Mouse (Mus musculus): Measurements from ENCODE around the gene E4f1. TPM values are rescaled to one million over a fixed set of nuclear protein-coding genes. Genes with fewer than 3 reads are reported as not detected.

E4f1 gene
- 44.4 and 46.4 TPM in 2 replicates for polyA plus RNA-seq (2015; fragmentation: Nextera tagmentation; extraction: Ambion mirVana)

DNA sequence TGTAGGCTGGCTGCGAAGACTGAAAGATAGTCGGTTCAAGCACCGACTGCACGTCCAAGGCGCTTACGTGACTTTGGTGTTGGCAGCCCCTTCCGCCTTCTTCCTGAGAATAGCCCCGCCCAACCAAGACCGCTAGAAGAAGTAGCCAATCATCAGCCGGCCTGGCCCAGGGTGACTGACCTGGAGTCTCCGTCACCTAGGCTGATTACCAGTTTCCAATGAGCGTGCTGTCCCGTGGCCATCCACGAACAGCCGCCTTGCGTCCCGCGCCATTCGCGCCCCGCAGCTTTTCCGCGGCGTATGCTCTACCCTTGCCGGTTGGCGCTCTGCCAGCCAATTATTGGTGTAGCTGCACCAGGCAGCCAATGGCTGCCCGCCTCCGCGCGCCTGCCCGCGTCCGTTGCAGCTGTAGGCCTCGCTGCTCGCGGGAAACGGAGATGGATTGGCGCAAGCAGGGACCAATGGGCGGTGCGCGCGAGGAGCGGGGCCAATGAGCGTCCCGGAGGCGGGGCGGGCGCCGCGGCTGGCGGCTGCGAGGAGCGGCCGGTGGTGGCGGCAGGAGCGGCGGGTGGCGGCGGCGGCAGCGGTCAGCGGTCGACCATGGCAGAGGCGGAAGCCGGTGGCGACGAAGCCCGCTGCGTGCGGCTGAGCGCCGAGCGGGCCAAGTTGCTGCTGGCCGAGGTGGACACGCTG, at the start of gene E4f1, which contains the start of gene Pgp:
E4f1 (minus strand) TSS at position 404 of the 693 bp plus-strand sequence.
Pgp (plus strand) TSS at position 483 of the 693 bp plus-strand sequence.
- H3K27me3 ChIP-seq, result no peaks in the 10 kb centered on the region
- WGBS, result under 1% methylated on average over 75 of the region's 75 CpGs
- ATAC-seq (ENCODE audit: insufficient number of reproducible peaks, insufficient read depth, low FRiP score, low TSS enrichment, low read depth), result peak; percentile 96
- peaks cover 19% of the 10 kb centered on the region for H3K36me3 ChIP-seq
- H3K4me1 ChIP-seq, result peaks cover 40% of the 10 kb centered on the region
- peak within 1 kb of the TSS; percentile 82 for H3K27ac ChIP-seq
- peak within 1 kb of the TSS; percentile 86 for H3K4me3 ChIP-seq
- no peaks in the 10 kb centered on the region for H3K9me3 ChIP-seq
- H3K4me2 ChIP-seq, result peak within 1 kb of the TSS; percentile 99
- H3K9ac ChIP-seq, result peak within 1 kb of the TSS; percentile 91

DNA sequence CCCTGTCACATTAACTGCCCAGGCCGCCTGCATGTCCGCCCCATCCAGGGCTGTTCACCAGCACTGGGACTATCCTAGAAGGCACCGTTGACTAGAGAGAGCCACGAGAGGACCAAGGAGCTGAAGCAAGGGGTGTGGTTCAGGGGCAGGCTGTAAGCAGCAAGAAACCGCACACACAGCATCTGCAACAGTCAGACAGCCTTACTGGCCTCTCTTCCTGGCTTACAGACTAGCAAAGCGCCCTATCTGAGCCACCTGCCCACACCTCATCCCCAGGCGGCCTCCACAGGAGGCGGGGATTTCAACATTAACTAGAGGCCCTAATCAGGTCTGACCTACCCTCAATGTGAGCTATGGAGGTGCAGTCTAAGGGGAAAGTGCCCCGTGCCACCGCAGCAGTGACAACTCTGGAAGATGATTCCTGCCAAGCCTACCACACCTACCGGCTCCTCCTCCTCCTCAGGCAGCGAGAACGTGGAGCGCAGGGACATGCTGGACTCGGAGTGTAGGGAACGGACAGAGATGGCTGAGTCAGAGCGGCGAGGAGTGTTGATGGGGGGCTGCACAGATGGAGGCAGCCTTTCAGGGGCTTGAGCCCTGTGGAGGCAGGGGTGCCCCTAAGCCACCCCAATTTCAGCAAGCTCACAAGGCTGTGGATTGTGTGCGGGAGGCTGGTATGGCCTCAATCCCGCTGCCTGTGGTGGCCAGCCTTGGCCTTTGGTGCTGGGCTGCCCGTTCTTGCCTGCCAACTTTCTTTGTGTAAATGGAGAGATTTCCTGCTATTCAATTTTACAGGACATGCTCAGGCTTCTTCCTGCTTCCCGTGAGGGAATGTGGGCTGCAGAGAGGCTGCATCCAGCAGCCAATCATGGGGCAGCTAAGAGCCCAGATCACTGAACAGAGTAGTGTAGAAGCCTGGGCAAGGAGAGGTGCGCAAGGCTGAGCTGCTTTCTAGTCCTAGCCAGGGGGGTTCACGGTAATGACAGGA, 44.5 kb upstream of the E4f1 start:
- Histone ChIP-seq H3K27me3 (no peaks in the 10 kb centered on the region), H3K9ac (0 out of 2 replicates have a peak overlapping the region, but pooled peaks have one; percentile 4), H3K4me2 (peak overlapping the region; percentile 18), H3K4me1 (no peaks in the 10 kb centered on the region), H3K9me3 (no peaks in the 10 kb centered on the region), H3K27ac (peak overlapping the region; percentile 44; the same call in 1 of the 2 replicates), H3K36me3 (peaks cover 96% of the 10 kb centered on the region), H3K4me3 (0 out of 2 replicates have a peak overlapping the region, but pooled peaks have one; percentile 1)
- no peak for ATAC-seq (ENCODE audit: insufficient number of reproducible peaks, insufficient read depth, low FRiP score, low TSS enrichment, low read depth)
- WGBS, result 86% methylated on average over 24 of the region's 24 CpGs

DNA sequence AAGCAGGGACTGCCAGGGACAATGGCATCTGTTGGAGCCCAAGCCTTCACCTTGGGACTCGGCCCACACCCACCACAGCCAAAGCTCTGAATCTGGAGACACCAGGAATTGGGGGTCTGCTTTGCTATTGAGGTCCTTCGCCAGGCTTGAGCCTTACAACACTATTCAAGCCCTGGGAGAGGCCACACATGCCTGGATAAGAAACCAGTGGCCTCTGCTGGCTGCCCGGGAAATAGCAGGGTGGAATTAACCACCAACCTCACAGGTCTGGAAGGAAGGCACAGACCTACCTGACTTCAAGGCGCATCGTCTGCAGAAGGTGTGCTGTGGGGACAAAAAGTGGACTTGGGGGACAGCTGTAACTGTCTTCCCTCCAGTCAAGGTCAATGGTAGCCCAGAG, 43.5 kb upstream of the E4f1 start:
- H3K4me2 ChIP-seq, result peak overlapping the region; percentile 18; the same call in 1 of the 2 replicates
- peaks cover 97% of the 10 kb centered on the region for H3K36me3 ChIP-seq
- H3K4me1 ChIP-seq, result no peaks in the 10 kb centered on the region
- H3K27me3 ChIP-seq, result no peaks in the 10 kb centered on the region
- 0 out of 2 replicates have a peak overlapping the region, but pooled peaks have one; percentile 4 for H3K9ac ChIP-seq
- no peak overlapping the region for H3K27ac ChIP-seq
- peak overlapping the region; percentile 1; the same call in 1 of the 2 replicates for H3K4me3 ChIP-seq
- ATAC-seq (ENCODE audit: insufficient number of reproducible peaks, insufficient read depth, low FRiP score, low TSS enrichment, low read depth), result no peak
- 47% methylated on average over 5 of the region's 5 CpGs for WGBS
- no peaks in the 10 kb centered on the region for H3K9me3 ChIP-seq

- ATAC-seq (ENCODE audit: insufficient number of reproducible peaks, insufficient read depth, low FRiP score, low TSS enrichment, low read depth), result no peak
- Histone ChIP-seq H3K9me3 (no peaks in the 10 kb centered on the region), H3K27me3 (peaks cover 4% of the 10 kb centered on the region; the same call in 1 of the 2 replicates), H3K4me2 (no peak overlapping the region), H3K4me1 (peaks cover 10% of the 10 kb centered on the region), H3K4me3 (no peak overlapping the region), H3K27ac (no peak overlapping the region), H3K9ac (0 out of 2 replicates have a peak overlapping the region, but pooled peaks have one; percentile 16), H3K36me3 (peaks cover 76% of the 10 kb centered on the region)
- 78% methylated on average over 12 of the region's 12 CpGs for WGBS
Observed at GRCm38 (mm10) chr17:24507806-24508460, 37.8 kb upstream of the E4f1 start.

DNA sequence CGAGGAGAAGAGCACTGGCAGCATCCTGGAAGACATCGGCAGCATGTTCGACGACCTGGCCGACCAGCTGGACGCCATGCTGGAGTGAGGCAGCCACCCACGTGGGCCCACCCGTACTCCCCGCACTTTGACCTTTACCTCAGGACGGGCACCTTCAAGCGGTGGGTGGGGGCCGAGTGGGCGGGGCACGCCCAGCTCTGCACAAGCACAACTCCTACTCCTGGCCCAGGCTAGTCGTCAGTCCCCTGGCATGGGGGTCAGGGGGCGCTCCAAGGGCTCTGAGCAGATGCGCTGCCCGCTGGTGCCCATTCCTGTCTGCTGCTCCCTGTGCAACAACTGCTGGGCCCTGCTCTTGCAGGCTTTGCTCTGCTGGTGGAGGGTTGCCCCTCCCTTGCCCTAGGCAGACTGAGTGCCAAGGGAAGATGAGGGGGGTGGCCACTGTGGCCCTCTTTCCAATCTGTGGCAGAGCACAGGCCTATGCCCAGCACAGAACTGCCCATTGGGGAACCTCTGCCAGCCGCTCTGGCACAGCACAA, 37.1 kb upstream of the E4f1 start:
- Histone ChIP-seq H3K9ac (0 out of 2 replicates have a peak overlapping the region, but pooled peaks have one; percentile 6), H3K4me3 (no peak overlapping the region), H3K4me2 (no peak overlapping the region), H3K27me3 (peaks cover 4% of the 10 kb centered on the region; the same call in 1 of the 2 replicates), H3K4me1 (peaks cover 10% of the 10 kb centered on the region), H3K27ac (no peak overlapping the region), H3K36me3 (peaks cover 73% of the 10 kb centered on the region), H3K9me3 (no peaks in the 10 kb centered on the region)
- WGBS, result 59% methylated on average over 19 of the region's 19 CpGs
- no peak for ATAC-seq (ENCODE audit: insufficient number of reproducible peaks, insufficient read depth, low FRiP score, low TSS enrichment, low read depth)

DNA sequence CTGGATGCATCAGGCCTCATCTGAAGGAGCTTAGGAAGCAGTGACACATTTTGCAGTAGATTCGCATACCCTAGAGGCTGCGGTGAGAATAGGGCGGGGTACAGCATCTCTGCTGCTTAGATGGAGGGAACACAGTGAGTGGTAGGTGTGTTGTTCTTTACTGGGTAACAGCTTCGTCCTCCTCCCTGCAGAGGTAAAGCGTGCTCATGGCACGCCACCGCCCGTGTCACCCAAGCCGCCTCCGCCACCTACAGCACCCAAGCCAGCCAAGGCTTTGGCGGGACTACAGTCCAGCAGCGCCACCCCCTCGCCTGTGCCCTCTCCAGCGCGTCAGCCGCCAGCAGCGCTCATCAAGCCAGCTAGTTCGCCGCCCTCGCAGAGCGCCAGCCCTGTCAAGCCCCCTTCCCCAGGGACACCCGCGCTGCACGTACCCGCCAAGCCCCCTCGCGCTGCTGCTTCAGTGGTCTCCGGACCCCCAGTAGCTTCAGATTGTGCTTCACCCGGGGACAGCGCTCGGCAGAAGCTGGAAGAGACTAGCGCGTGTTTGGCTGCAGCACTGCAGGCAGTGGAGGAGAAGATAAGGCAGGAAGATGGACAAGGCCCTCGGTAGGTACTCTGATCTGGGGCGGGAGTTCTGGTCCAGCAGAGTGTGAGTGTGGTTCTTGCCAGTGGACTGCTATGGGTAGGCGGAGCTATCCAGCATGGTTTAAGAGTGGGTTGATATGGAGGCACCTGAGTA, 36.4 kb upstream of the E4f1 start:
- Histone ChIP-seq H3K36me3 (peaks cover 69% of the 10 kb centered on the region), H3K4me1 (peaks cover 10% of the 10 kb centered on the region), H3K27ac (no peak overlapping the region), H3K4me2 (peak overlapping the region; percentile 50), H3K4me3 (peak overlapping the region; percentile 11; the same call in 1 of the 2 replicates), H3K9ac (peak overlapping the region; percentile 44; the same call in 1 of the 2 replicates), H3K27me3 (peaks cover 4% of the 10 kb centered on the region; the same call in 1 of the 2 replicates), H3K9me3 (no peaks in the 10 kb centered on the region)
- WGBS, result 29% methylated on average over 36 of the region's 36 CpGs
- ATAC-seq (ENCODE audit: insufficient number of reproducible peaks, insufficient read depth, low FRiP score, low TSS enrichment, low read depth), result no peak

DNA sequence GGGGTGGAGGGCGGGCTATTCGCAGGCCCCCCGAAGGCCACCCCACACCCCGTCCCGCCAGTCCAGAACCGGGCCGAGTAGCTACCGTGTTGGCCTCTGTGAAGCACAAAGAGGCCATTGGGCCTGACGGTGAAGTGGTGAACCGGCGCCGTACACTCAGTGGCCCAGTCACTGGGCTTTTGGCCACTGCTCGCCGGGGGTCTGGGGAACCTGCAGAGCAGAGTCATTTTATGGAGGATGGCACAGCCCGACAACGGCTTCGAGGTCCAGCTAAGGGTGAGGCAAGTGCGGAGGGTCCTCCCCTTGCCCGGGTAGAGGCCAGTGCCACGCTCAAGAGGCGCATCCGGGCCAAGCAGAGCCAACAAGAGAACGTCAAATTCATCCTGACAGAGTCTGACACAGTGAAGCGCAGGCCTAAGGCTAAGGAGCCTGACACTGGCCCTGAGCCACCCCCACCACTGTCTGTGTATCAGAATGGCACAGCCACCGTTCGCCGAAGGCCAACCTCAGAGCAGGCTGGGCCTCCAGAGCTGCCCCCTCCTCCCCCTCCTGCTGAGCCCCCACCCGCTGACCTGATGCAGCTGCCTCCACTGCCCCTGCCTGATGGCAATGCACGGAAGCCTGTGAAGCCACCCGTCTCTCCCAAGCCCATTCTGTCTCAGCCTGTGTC, 35.3 kb upstream of the E4f1 start:
- Histone ChIP-seq H3K27me3 (peaks cover 4% of the 10 kb centered on the region; the same call in 1 of the 2 replicates), H3K9me3 (no peaks in the 10 kb centered on the region), H3K27ac (no peak overlapping the region), H3K4me2 (no peak overlapping the region), H3K4me3 (no peak overlapping the region), H3K4me1 (peaks cover 10% of the 10 kb centered on the region), H3K36me3 (peaks cover 63% of the 10 kb centered on the region), H3K9ac (no peak overlapping the region)
- 94% methylated on average over 30 of the region's 30 CpGs for WGBS
- ATAC-seq (ENCODE audit: insufficient number of reproducible peaks, insufficient read depth, low FRiP score, low TSS enrichment, low read depth), result no peak

GRCm38 (mm10) chr17:24504085-24504484, 34.0 kb upstream of the E4f1 start:
- H3K9me3 ChIP-seq, result no peaks in the 10 kb centered on the region
- H3K4me3 ChIP-seq, result no peak overlapping the region
- no peak overlapping the region for H3K27ac ChIP-seq
- 94% methylated on average over 10 of the region's 10 CpGs for WGBS
- H3K9ac ChIP-seq, result no peak overlapping the region
- no peak for ATAC-seq (ENCODE audit: insufficient number of reproducible peaks, insufficient read depth, low FRiP score, low TSS enrichment, low read depth)
- peaks cover 4% of the 10 kb centered on the region; the same call in 1 of the 2 replicates for H3K27me3 ChIP-seq
- H3K36me3 ChIP-seq, result peaks cover 50% of the 10 kb centered on the region
- no peak overlapping the region for H3K4me2 ChIP-seq
- peaks cover 10% of the 10 kb centered on the region for H3K4me1 ChIP-seq

GRCm38 (mm10) chr17:24502208-24502607, 32.1 kb upstream of the E4f1 start:
- Histone ChIP-seq H3K36me3 (peaks cover 31% of the 10 kb centered on the region), H3K4me2 (no peak overlapping the region), H3K27ac (no peak overlapping the region), H3K4me3 (no peak overlapping the region), H3K27me3 (peaks cover 2% of the 10 kb centered on the region; the same call in 1 of the 2 replicates), H3K9ac (no peak overlapping the region), H3K9me3 (no peaks in the 10 kb centered on the region), H3K4me1 (peaks cover 7% of the 10 kb centered on the region)
- ATAC-seq (ENCODE audit: insufficient number of reproducible peaks, insufficient read depth, low FRiP score, low TSS enrichment, low read depth), result no peak
- WGBS, result 42% methylated on average over 11 of the region's 11 CpGs

GRCm38 (mm10) chr17:24496026-24496425, 25.9 kb upstream of the E4f1 start:
- H3K36me3 ChIP-seq, result peaks cover 5% of the 10 kb centered on the region; the same call in 1 of the 2 replicates
- peak overlapping the region; percentile 46; the same call in 1 of the 2 replicates for H3K9ac ChIP-seq
- no peak for ATAC-seq (ENCODE audit: insufficient number of reproducible peaks, insufficient read depth, low FRiP score, low TSS enrichment, low read depth)
- no peaks in the 10 kb centered on the region for H3K4me1 ChIP-seq
- 88% methylated on average over 1 of the region's 1 CpGs for WGBS
- H3K9me3 ChIP-seq, result no peaks in the 10 kb centered on the region
- no peak overlapping the region for H3K4me3 ChIP-seq
- H3K27me3 ChIP-seq, result no peaks in the 10 kb centered on the region
- no peak overlapping the region for H3K4me2 ChIP-seq
- H3K27ac ChIP-seq, result no peak overlapping the region
